Mouse (Mus musculus): ENCODE data around the gene Incenp. TPM values are rescaled to one million over a fixed set of nuclear protein-coding genes. Genes with fewer than 3 reads are reported as not detected.

Incenp gene
- polyA plus RNA-seq, 1 experiment from 2014 or later: 52.2 TPM

GRCm38 (mm10) chr19:9924769-9925272 is 25.5 kb upstream of the Incenp start:
- H3K9me3 ChIP-seq (ENCODE audit: control insufficient read depth, low read length): no peaks in the 10 kb centered on the region
- no peak for ATAC-seq (ENCODE audit: insufficient number of reproducible peaks, insufficient read depth, low FRiP score, low read depth)
- H3K36me3 ChIP-seq (ENCODE audit: control insufficient read depth, insufficient read depth, low read length): no peaks in the 10 kb centered on the region
- no peak overlapping the region for H3K9ac ChIP-seq (ENCODE audit: low read length)
- H3K27ac ChIP-seq (replicated peaks in 1 of 2; ENCODE audit: control insufficient read depth in 1 of 2, insufficient read depth in 1 of 2, low read depth in 2 of 2, low read length in 2 of 2): no peak overlapping the region
- peaks cover 6 to 15% of the 10 kb centered on the region in 2 experiments for H3K4me1 ChIP-seq (ENCODE audit: control insufficient read depth in 2 of 2, insufficient read depth in 2 of 2, low read length in 2 of 2)
- no peak overlapping the region for H3K4me2 ChIP-seq (ENCODE audit: low read length)
- 76% methylated on average over 8 of the region's 8 CpGs for WGBS
- no peaks in the 10 kb centered on the region for H3K27me3 ChIP-seq (ENCODE audit: control insufficient read depth, insufficient read depth, low read length)
- H3K4me3 ChIP-seq (ENCODE audit: control insufficient read depth in 1 of 2, insufficient read depth in 1 of 2, low read depth in 1 of 2, low read length in 2 of 2): no peak overlapping the region

GRCm38 (mm10) chr19:9924034-9924768 is 24.9 kb upstream of the Incenp start:
- 58% methylated on average over 13 of the region's 13 CpGs for WGBS
- Histone ChIP-seq H3K27me3 (ENCODE audit: control insufficient read depth, insufficient read depth, low read length) (no peaks in the 10 kb centered on the region), H3K9ac (ENCODE audit: low read length) (no peak overlapping the region), H3K4me3 (ENCODE audit: control insufficient read depth in 1 of 2, insufficient read depth in 1 of 2, low read depth in 1 of 2, low read length in 2 of 2) (no peak overlapping the region), H3K4me1 (ENCODE audit: control insufficient read depth in 2 of 2, insufficient read depth in 2 of 2, low read length in 2 of 2) (peaks cover 6 to 15% of the 10 kb centered on the region in 2 experiments), H3K36me3 (ENCODE audit: control insufficient read depth, insufficient read depth, low read length) (no peaks in the 10 kb centered on the region), H3K27ac (replicated peaks in 1 of 2; ENCODE audit: control insufficient read depth in 1 of 2, insufficient read depth in 1 of 2, low read depth in 2 of 2, low read length in 2 of 2) (no peak overlapping the region), H3K4me2 (ENCODE audit: low read length) (no peak overlapping the region), H3K9me3 (ENCODE audit: control insufficient read depth, low read length) (no peaks in the 10 kb centered on the region)
- ATAC-seq (ENCODE audit: insufficient number of reproducible peaks, insufficient read depth, low FRiP score, low read depth): no peak

GRCm38 (mm10) chr19:9923048-9923447 is 23.7 kb upstream of the Incenp start:
- Histone ChIP-seq H3K4me1 (ENCODE audit: control insufficient read depth in 2 of 2, insufficient read depth in 2 of 2, low read length in 2 of 2) (peaks cover 6 to 15% of the 10 kb centered on the region in 2 experiments), H3K4me2 (ENCODE audit: low read length) (no peak overlapping the region), H3K9me3 (ENCODE audit: control insufficient read depth, low read length) (no peaks in the 10 kb centered on the region), H3K27ac (replicated peaks in 1 of 2; ENCODE audit: control insufficient read depth in 1 of 2, insufficient read depth in 1 of 2, low read depth in 2 of 2, low read length in 2 of 2) (no peak overlapping the region), H3K4me3 (ENCODE audit: control insufficient read depth in 1 of 2, insufficient read depth in 1 of 2, low read depth in 1 of 2, low read length in 2 of 2) (no peak overlapping the region), H3K27me3 (ENCODE audit: control insufficient read depth, insufficient read depth, low read length) (no peaks in the 10 kb centered on the region), H3K9ac (ENCODE audit: low read length) (no peak overlapping the region), H3K36me3 (ENCODE audit: control insufficient read depth, insufficient read depth, low read length) (no peaks in the 10 kb centered on the region)
- no peak for ATAC-seq (ENCODE audit: insufficient number of reproducible peaks, insufficient read depth, low FRiP score, low read depth)

- Histone ChIP-seq H3K36me3 (ENCODE audit: control insufficient read depth, insufficient read depth, low read length) (no peaks in the 10 kb centered on the region), H3K27me3 (ENCODE audit: control insufficient read depth, insufficient read depth, low read length) (no peaks in the 10 kb centered on the region), H3K4me2 (ENCODE audit: low read length) (no peak overlapping the region), H3K4me3 (ENCODE audit: control insufficient read depth in 1 of 2, insufficient read depth in 1 of 2, low read depth in 1 of 2, low read length in 2 of 2) (no peak overlapping the region), H3K27ac (replicated peaks in 1 of 2; ENCODE audit: control insufficient read depth in 1 of 2, insufficient read depth in 1 of 2, low read depth in 2 of 2, low read length in 2 of 2) (no peak overlapping the region), H3K9me3 (ENCODE audit: control insufficient read depth, low read length) (no peaks in the 10 kb centered on the region), H3K9ac (ENCODE audit: low read length) (no peak overlapping the region), H3K4me1 (ENCODE audit: control insufficient read depth in 2 of 2, insufficient read depth in 2 of 2, low read length in 2 of 2) (peaks cover 6 to 15% of the 10 kb centered on the region in 2 experiments)
- no peak for ATAC-seq (ENCODE audit: insufficient number of reproducible peaks, insufficient read depth, low FRiP score, low read depth)
- WGBS: 37% methylated on average over 2 of the region's 2 CpGs
Observed at GRCm38 (mm10) chr19:9922228-9922627, 22.9 kb upstream of the Incenp start.

- ATAC-seq (ENCODE audit: insufficient number of reproducible peaks, insufficient read depth, low FRiP score, low read depth): no peak
- WGBS: 55% methylated on average over 13 of the region's 13 CpGs
- H3K27me3 ChIP-seq (ENCODE audit: control insufficient read depth, insufficient read depth, low read length): no peaks in the 10 kb centered on the region
- H3K4me3 ChIP-seq (ENCODE audit: control insufficient read depth in 1 of 2, insufficient read depth in 1 of 2, low read depth in 1 of 2, low read length in 2 of 2): no peak overlapping the region
- no peaks in the 10 kb centered on the region for H3K36me3 ChIP-seq (ENCODE audit: control insufficient read depth, insufficient read depth, low read length)
- peaks cover 6 to 15% of the 10 kb centered on the region in 2 experiments for H3K4me1 ChIP-seq (ENCODE audit: control insufficient read depth in 2 of 2, insufficient read depth in 2 of 2, low read length in 2 of 2)
- H3K9me3 ChIP-seq (ENCODE audit: control insufficient read depth, low read length): no peaks in the 10 kb centered on the region
- no peak overlapping the region for H3K9ac ChIP-seq (ENCODE audit: low read length)
- no peak overlapping the region for H3K27ac ChIP-seq (replicated peaks in 1 of 2; ENCODE audit: control insufficient read depth in 1 of 2, insufficient read depth in 1 of 2, low read depth in 2 of 2, low read length in 2 of 2)
- H3K4me2 ChIP-seq (ENCODE audit: low read length): no peak overlapping the region
Observed at GRCm38 (mm10) chr19:9920835-9921784, 21.8 kb upstream of the Incenp start.

- Histone ChIP-seq H3K9me3 (ENCODE audit: control insufficient read depth, low read length) (no peaks in the 10 kb centered on the region), H3K4me2 (ENCODE audit: low read length) (no peak overlapping the region), H3K27ac (replicated peaks in 1 of 2; ENCODE audit: control insufficient read depth in 1 of 2, insufficient read depth in 1 of 2, low read depth in 2 of 2, low read length in 2 of 2) (no peak overlapping the region), H3K4me1 (ENCODE audit: control insufficient read depth in 2 of 2, insufficient read depth in 2 of 2, low read length in 2 of 2) (peaks cover 6 to 10% of the 10 kb centered on the region in 2 experiments), H3K27me3 (ENCODE audit: control insufficient read depth, insufficient read depth, low read length) (no peaks in the 10 kb centered on the region), H3K9ac (ENCODE audit: low read length) (no peak overlapping the region), H3K36me3 (ENCODE audit: control insufficient read depth, insufficient read depth, low read length) (no peaks in the 10 kb centered on the region), H3K4me3 (ENCODE audit: control insufficient read depth in 1 of 2, insufficient read depth in 1 of 2, low read depth in 1 of 2, low read length in 2 of 2) (no peak overlapping the region)
- WGBS: 55% methylated on average over 9 of the region's 9 CpGs
- ATAC-seq (ENCODE audit: insufficient number of reproducible peaks, insufficient read depth, low FRiP score, low read depth): no peak
Observed at GRCm38 (mm10) chr19:9918176-9918861, 19.0 kb upstream of the Incenp start.

- H3K27ac ChIP-seq (replicated peaks in 1 of 2; ENCODE audit: control insufficient read depth in 1 of 2, insufficient read depth in 1 of 2, low read depth in 2 of 2, low read length in 2 of 2): no peak overlapping the region
- no peak overlapping the region for H3K4me2 ChIP-seq (ENCODE audit: low read length)
- ATAC-seq (ENCODE audit: insufficient number of reproducible peaks, insufficient read depth, low FRiP score, low read depth): no peak
- no peaks in the 10 kb centered on the region for H3K27me3 ChIP-seq (ENCODE audit: control insufficient read depth, insufficient read depth, low read length)
- 68% methylated on average over 3 of the region's 4 CpGs for WGBS
- H3K9me3 ChIP-seq (ENCODE audit: control insufficient read depth, low read length): no peaks in the 10 kb centered on the region
- H3K4me3 ChIP-seq (ENCODE audit: control insufficient read depth in 1 of 2, insufficient read depth in 1 of 2, low read depth in 1 of 2, low read length in 2 of 2): no peak overlapping the region
- H3K36me3 ChIP-seq (ENCODE audit: control insufficient read depth, insufficient read depth, low read length): no peaks in the 10 kb centered on the region
- no peak overlapping the region for H3K9ac ChIP-seq (ENCODE audit: low read length)
- H3K4me1 ChIP-seq (ENCODE audit: control insufficient read depth in 2 of 2, insufficient read depth in 2 of 2, low read length in 2 of 2): peaks cover 6 to 8% of the 10 kb centered on the region in 2 experiments
Observed at GRCm38 (mm10) chr19:9917727-9918126, 18.4 kb upstream of the Incenp start.
